Mouse (Mus musculus) CH12.LX (cell line): ENCODE results near the gene Lamc1. TPM values are rescaled to one million over a fixed set of nuclear protein-coding genes. Genes with fewer than 3 reads are reported as not detected.

Experiments
- DNase-seq: peaks from one replicate; pipeline ENCODE4 v3.0.0-alpha.2; 2013; ENCODE audit errors: extremely low read depth
- H3K27ac ChIP-seq: 2 replicates; pipeline ENCODE4 v1.5.1; 2012; ENCODE audit warnings: low read depth, mild to moderate bottlenecking, control low read depth, moderate library complexity; ENCODE audit not compliant: insufficient read depth
- H3K27me3 ChIP-seq: replicated peaks from 2 replicates; pipeline ENCODE3; 2012; ENCODE audit warnings: inconsistent platforms
- H3K36me3 ChIP-seq, 2 experiments: replicated peaks in 1 of 2; 2 replicates each; pipeline versions ENCODE3 to v1.6.1; 2012; ENCODE audit warnings: inconsistent platforms in 1 of 2, low read length in 1 of 2, mild to moderate bottlenecking in 1 of 2, mixed read lengths in 1 of 2, moderate library complexity in 1 of 2; ENCODE audit not compliant: control insufficient read depth in 1 of 2, insufficient read depth in 1 of 2
- H3K4me1 ChIP-seq, 2 experiments: 2 replicates each; pipeline ENCODE4 v1.6.1; 2012; ENCODE audit warnings: inconsistent platforms in 1 of 2, moderate library complexity in 1 of 2; ENCODE audit not compliant: insufficient read depth in 2 of 2, control insufficient read depth in 1 of 2
- H3K4me2 ChIP-seq: 2 replicates; pipeline ENCODE4 v1.6.1; 2012; ENCODE audit warnings: low read depth, mild to moderate bottlenecking, control low read depth; ENCODE audit not compliant: poor library complexity, insufficient read depth, severe bottlenecking
- H3K4me3 ChIP-seq, 3 experiments: fragments of 150-350 bp in 1 of 3; sonication (generic) in 1 of 3; replicated peaks in 1 of 3; 2 replicates each; pipeline versions ENCODE3 to v1.5.1; 2011 to 2012; ENCODE audit warnings: low read depth in 2 of 3, low read length in 2 of 3, mild to moderate bottlenecking in 2 of 3, moderate library complexity in 2 of 3, control low read depth in 1 of 3, improper control_type of control experiment in 1 of 3, inconsistent platforms in 1 of 3, mixed read lengths in 1 of 3; ENCODE audit not compliant: poor library complexity in 1 of 3
- H3K79me2 ChIP-seq: replicated peaks from 2 replicates; pipeline ENCODE4 v1.6.1; 2012; ENCODE audit warnings: mild to moderate bottlenecking, moderate library complexity; ENCODE audit not compliant: control insufficient read depth, poor library complexity, insufficient read depth, severe bottlenecking; ENCODE audit errors: extremely low read depth
- H3K9ac ChIP-seq: 2 replicates; pipeline ENCODE4 v1.6.1; 2012; ENCODE audit warnings: low read depth, mild to moderate bottlenecking, control low read depth, moderate library complexity; ENCODE audit not compliant: insufficient read depth
- H3K9me3 ChIP-seq: replicated peaks from 2 replicates; pipeline ENCODE3; 2012; ENCODE audit warnings: low read length, inconsistent platforms, mixed read lengths
- E2F4 ChIP-seq: IDR thresholded peaks from 2 replicates; pipeline ENCODE4 v1.6.1; 2011; ENCODE audit warnings: low read depth, low read length, improper control_type of control experiment; ENCODE audit not compliant: insufficient replicate concordance
- GABPA ChIP-seq: IDR thresholded peaks from 2 replicates; pipeline ENCODE4 v1.6.1; 2012; ENCODE audit warnings: low read depth, low read length, improper control_type of control experiment, inconsistent platforms; ENCODE audit not compliant: insufficient replicate concordance
- JUN ChIP-seq: IDR thresholded peaks from 2 replicates; pipeline ENCODE4 v1.6.1; 2011; ENCODE audit warnings: low read depth, mild to moderate bottlenecking, low read length, improper control_type of control experiment, moderate library complexity; ENCODE audit not compliant: insufficient read depth
- MAX ChIP-seq: IDR thresholded peaks from 2 replicates; pipeline ENCODE4 v1.6.1; 2011; ENCODE audit warnings: low read length, improper control_type of control experiment
- MEF2A ChIP-seq: IDR thresholded peaks from 2 replicates; pipeline ENCODE4 v1.6.1; 2014; ENCODE audit warnings: low read depth, mild to moderate bottlenecking, inconsistent platforms, low read length, improper control_type of control experiment, borderline replicate concordance
- NRF1 ChIP-seq: IDR thresholded peaks from 2 replicates; pipeline ENCODE4 v1.6.1; 2014; ENCODE audit warnings: low read depth, mild to moderate bottlenecking, inconsistent platforms, low read length, improper control_type of control experiment, moderate library complexity
- PAX5 ChIP-seq: IDR thresholded peaks from 2 replicates; pipeline ENCODE4 v1.6.1; 2012; ENCODE audit warnings: low read length, inconsistent platforms, mixed read lengths
- POLR2AphosphoS2 ChIP-seq: IDR thresholded peaks from 2 replicates; pipeline ENCODE4 v1.6.1; 2011; ENCODE audit warnings: low read depth, low read length, improper control_type of control experiment
- SMC3 ChIP-seq: IDR thresholded peaks from 2 replicates; pipeline ENCODE4 v1.6.1; 2011; ENCODE audit warnings: low read depth, low read length, improper control_type of control experiment
- TCF12 ChIP-seq: IDR thresholded peaks from 2 replicates; pipeline ENCODE4 v1.6.1; 2014; ENCODE audit warnings: low read depth, mild to moderate bottlenecking, inconsistent platforms, low read length, improper control_type of control experiment
- ZMIZ1 ChIP-seq: IDR thresholded peaks from 2 replicates; pipeline ENCODE4 v1.6.1; 2012; ENCODE audit warnings: low read depth, mild to moderate bottlenecking, inconsistent platforms, low read length, improper control_type of control experiment
- dilution Hi-C: fragments of 300-500 bp; cut with MboI; formaldehyde crosslinking; loops from 2 replicates; pipeline ENCODE4 v1.14.3; 2020; ENCODE audit warnings: low sequenced_read_pairs; ENCODE audit not compliant: extremely low pct_unique_long_range_greater_than_20kb, extremely low pct_ligation_motif_present
- in situ Hi-C: fragments of 300-500 bp; cut with MboI; formaldehyde crosslinking; loops from 3 replicates; pipeline ENCODE4 v1.14.3; 2019; ENCODE audit warnings: low sequenced_read_pairs, low pct_ligation_motif_present, low pct_unique_long_range_greater_than_20kb, mixed read lengths
- polyA plus RNA-seq: library from polyadenylated mRNA; unstranded; fragments of >175 nt; gene quantifications from 2 replicates; pipeline ENCODE4 v1.2.1, GENCODE M21; 2012; ENCODE audit warnings: low read depth; ENCODE audit not compliant: insufficient read length
- total RNA-seq, 2 experiments: library from RNA; depleted of rRNA; stranded (reverse); fragments of 300-350 nt in 1 of 2; fragments of >200 nt in 1 of 2; gene quantifications; 2 replicates each; pipeline ENCODE4 v1.2.3; 2012 to 2014

Lamc1 gene
- total and polyA plus RNA-seq, 3 experiments = 5.7 to 16.7 (median 10.5) TPM

- dilution Hi-C loops (no loop called here), in situ Hi-C loops (no loop called here)
- Histone ChIP-seq H3K9ac (no peak overlapping the region), H3K4me1 (no peaks in the 10 kb centered on the region), H3K79me2 (no peaks in the 10 kb centered on the region), H3K36me3 (no peaks in the 10 kb centered on the region), H3K9me3 (no peaks in the 10 kb centered on the region), H3K27me3 (no peaks in the 10 kb centered on the region), H3K4me2 (no peak overlapping the region), H3K27ac (no peak overlapping the region), H3K4me3 (no peak overlapping the region)
- TF ChIP-seq MAX = no peak
- DNase-seq = no peak
Observed at GRCm38 (mm10) chr1:153354466-153354865, 21.9 kb upstream of the Lamc1 start.

- no peaks in the 10 kb centered on the region for H3K9me3 ChIP-seq
- no peaks in the 10 kb centered on the region for H3K36me3 ChIP-seq
- no peaks in the 10 kb centered on the region for H3K79me2 ChIP-seq
- in situ Hi-C loops = no loop called here
- no peak overlapping the region for H3K9ac ChIP-seq
- H3K27me3 ChIP-seq = no peaks in the 10 kb centered on the region
- no peak overlapping the region for H3K27ac ChIP-seq
- dilution Hi-C loops = no loop called here
- no peak overlapping the region for H3K4me2 ChIP-seq
- no peaks in the 10 kb centered on the region for H3K4me1 ChIP-seq
- H3K4me3 ChIP-seq = no peak overlapping the region
- no peak for TF ChIP-seq ZMIZ1
- no peak for TF ChIP-seq NRF1
- no peak for TF ChIP-seq PAX5
- no peak for TF ChIP-seq SMC3
- TF ChIP-seq TCF12 = no peak
- no peak for TF ChIP-seq POLR2AphosphoS2
- no peak for TF ChIP-seq GABPA
- no peak for DNase-seq
Observed at GRCm38 (mm10) chr1:153353736-153354430, 21.3 kb upstream of the Lamc1 start.

- no peak overlapping the region for H3K27ac ChIP-seq
- no peak for DNase-seq
- no peaks in the 10 kb centered on the region for H3K27me3 ChIP-seq
- H3K4me3 ChIP-seq = no peak overlapping the region
- no peak overlapping the region for H3K9ac ChIP-seq
- in situ Hi-C loops (no loop called here), dilution Hi-C loops (no loop called here)
- H3K36me3 ChIP-seq = no peaks in the 10 kb centered on the region
- no peaks in the 10 kb centered on the region for H3K9me3 ChIP-seq
- peaks cover 0 to 2% of the 10 kb centered on the region in 2 experiments; a peak in 1 of 4 replicates for H3K4me1 ChIP-seq
- H3K4me2 ChIP-seq = no peak overlapping the region
- TF ChIP-seq MEF2A (no peak), E2F4 (no peak), JUN (no peak)
- no peaks in the 10 kb centered on the region for H3K79me2 ChIP-seq
Observed at GRCm38 (mm10) chr1:153351034-153351433, 18.4 kb upstream of the Lamc1 start.
